In genomic region chr6:108551725-108552620, GRCm38 (mm10) we compare ENCODE assay signal across 16 mouse cellular contexts.
"Had no signal": no experiment of that assay in that cellular context is flagged by ENCODE, and none has a peak within 500 bp of the region (broad histone marks: within the 10 kb centered on the region; RNA-seq: fewer than 3 reads in every experiment).

No protein-coding gene starts in this region.

- ATAC-seq: liver, embryonic 12.5 days had no signal

- H3K4me3 ChIP-seq: left cerebral cortex, adult 2 months; limb, embryonic 12.5 days; liver, embryonic 12.5 days; liver, embryonic 15.5 days; lung, embryonic 15.5 days had no signal

- DNase-seq: kidney, adult 2 months; kidney, postnatal 25 days; layer of hippocampus, postnatal 36 days; liver; lung, adult 18-20 months; lung, postnatal 10 days; lung, postnatal 36 days; midbrain, embryonic 14.5 days; thymus, postnatal 25 days had no signal

- H3K27me3 ChIP-seq: limb, embryonic 12.5 days; liver, embryonic 12.5 days; liver, embryonic 15.5 days; lung, embryonic 15.5 days had no signal

- H3K36me3 ChIP-seq: limb, embryonic 12.5 days; liver, embryonic 15.5 days; lung, embryonic 15.5 days had no signal

- H3K4me1 ChIP-seq: limb, embryonic 12.5 days; liver, embryonic 12.5 days; liver, embryonic 15.5 days; lung, embryonic 15.5 days had no signal

- H3K9me3 ChIP-seq: limb, embryonic 12.5 days; liver, embryonic 12.5 days; liver, embryonic 15.5 days; lung, embryonic 15.5 days had no signal

- H3K9ac ChIP-seq: limb, embryonic 12.5 days; liver, embryonic 12.5 days; liver, embryonic 15.5 days; lung, embryonic 15.5 days had no signal

- H3K27ac ChIP-seq: kidney, postnatal 0 days; left cerebral cortex, adult 2 months; limb, embryonic 12.5 days; liver, embryonic 12.5 days; liver, embryonic 15.5 days; lung, embryonic 15.5 days had no signal

- H3K4me2 ChIP-seq: limb, embryonic 12.5 days; liver, embryonic 12.5 days; liver, embryonic 15.5 days; lung, embryonic 15.5 days; midbrain, embryonic 11.5 days had no signal
